Mouse (Mus musculus) liver, embryonic 12.5 days (tissue): Measurements from ENCODE around the gene Gm21885. TPM values are rescaled to one million over a fixed set of nuclear protein-coding genes. Genes with fewer than 3 reads are reported as not detected.
"Not testable (repeated sequence)": the region's sequence is repeated elsewhere in the genome, so short reads cannot be mapped to it uniquely, and the experiment has no call there.

Experiments
- ATAC-seq: fragments of 200-750 bp; cut with Nextera tagmentation; 2 replicates; pipeline ENCODE4 v1.8.0; 2017; ENCODE audit warnings: moderate number of reproducible peaks, mild to moderate bottlenecking, moderate library complexity
- H3K27ac ChIP-seq: fragments of 300-500 bp; sonication (generic); 2 replicates; pipeline ENCODE4 v1.5.1; 2016; ENCODE audit warnings: mild to moderate bottlenecking
- H3K27me3 ChIP-seq: fragments of 300-500 bp; sonication (generic); replicated peaks from 2 replicates; pipeline ENCODE4 v1.6.1; 2016; ENCODE audit warnings: mild to moderate bottlenecking, moderate library complexity
- H3K36me3 ChIP-seq: fragments of 300-500 bp; sonication (generic); 2 replicates; pipeline ENCODE4 v1.6.1; 2016; ENCODE audit warnings: mild to moderate bottlenecking, moderate library complexity
- H3K4me1 ChIP-seq: fragments of 300-500 bp; sonication (generic); 2 replicates; pipeline ENCODE4 v1.6.1; 2016
- H3K4me2 ChIP-seq: fragments of 300-500 bp; sonication (generic); 2 replicates; pipeline ENCODE4 v1.6.1; 2016; ENCODE audit warnings: mild to moderate bottlenecking, moderate library complexity
- H3K4me3 ChIP-seq: fragments of 300-500 bp; sonication (generic); 2 replicates; pipeline ENCODE4 v1.5.1; 2016; ENCODE audit warnings: mild to moderate bottlenecking, moderate library complexity
- H3K9ac ChIP-seq: fragments of 300-500 bp; sonication (generic); 2 replicates; pipeline ENCODE4 v1.6.1; 2016; ENCODE audit warnings: mild to moderate bottlenecking, moderate library complexity
- H3K9me3 ChIP-seq: fragments of 300-500 bp; sonication (generic); replicated peaks from 2 replicates; pipeline ENCODE4 v1.6.1; 2016; ENCODE audit warnings: mild to moderate bottlenecking, moderate library complexity
- WGBS: fragments of 180-500 bp; shearing (Covaris S2); methylation state at CpG from one replicate; pipeline ENCODE4 v1.1.7; 2016; ENCODE audit not compliant: insufficient replicate concordance; 5-methylcytosine and 5-hydroxymethylcytosine counted together
- polyA plus RNA-seq: library from polyadenylated mRNA; unstranded; fragments of >200 nt; fragmentation: Nextera tagmentation; extraction: Ambion mirVana; gene quantifications from 2 replicates; pipeline ENCODE4 v1.2.1, GENCODE M21; 2016

Gene Gm21885
- polyA plus RNA-seq, 1 experiment from 2014 or later = not detected

DNA sequence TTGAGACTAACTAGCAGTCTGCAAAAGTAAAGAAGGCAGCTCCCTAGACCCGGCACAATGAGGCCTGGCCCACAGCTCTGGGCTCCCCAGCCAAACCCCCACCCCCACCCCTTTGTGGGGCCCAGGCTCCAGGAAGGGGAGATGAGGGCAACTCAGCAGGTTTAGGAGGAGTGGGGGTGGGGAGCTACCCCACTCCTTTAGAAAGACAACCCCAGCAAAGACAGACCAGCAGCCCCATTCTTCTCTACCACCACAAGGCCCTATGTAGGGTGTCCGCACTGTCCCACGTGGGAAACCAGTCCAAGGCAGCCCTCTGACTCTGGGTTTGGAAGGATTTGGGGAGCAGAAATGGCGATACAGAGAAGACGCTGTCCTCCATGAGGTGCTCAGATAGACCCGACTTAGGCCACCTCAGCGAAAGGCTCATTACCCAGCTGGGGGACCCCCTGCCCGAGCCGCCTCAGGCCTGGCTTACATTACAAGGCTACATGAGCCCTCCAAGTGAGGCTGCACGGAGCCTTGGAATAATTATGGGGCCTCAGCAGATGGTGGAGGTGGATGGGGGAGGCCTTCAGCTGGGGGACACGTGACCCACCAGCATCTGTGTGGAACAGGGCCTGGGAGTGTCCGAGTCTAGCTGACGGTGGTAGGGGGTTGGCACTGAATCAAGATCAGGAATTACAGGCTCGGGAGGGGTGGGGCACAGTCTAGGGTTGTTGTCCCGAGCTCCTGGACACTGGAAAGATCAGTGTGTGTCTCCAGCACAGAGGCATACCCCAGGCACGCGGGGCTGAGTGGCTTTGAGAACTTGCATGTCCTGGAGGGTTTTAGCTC, 35.5 kb upstream of the Gm21885 start, which contains the start of gene Wfikkn2:
TSS of gene Wfikkn2 (minus strand) at position 51 of the 834 bp plus-strand sequence.
- 68% methylated on average over 17 of the region's 17 CpGs for WGBS

DNA sequence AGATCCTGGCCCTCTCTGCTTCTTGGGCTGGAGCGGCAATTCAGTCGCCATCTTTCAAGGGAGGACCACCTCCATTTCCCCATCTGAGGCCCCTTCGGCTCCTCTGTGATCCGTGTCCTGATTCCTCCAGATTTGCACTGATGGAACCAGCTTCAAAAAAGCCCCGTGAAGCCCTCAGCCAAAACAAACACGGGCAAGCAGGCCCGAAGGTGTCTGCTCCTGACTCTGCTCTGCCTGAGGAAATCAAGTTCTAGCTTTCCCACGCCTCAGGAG, 34.9 kb upstream of the Gm21885 start:
- Histone ChIP-seq H3K4me3 (no peak overlapping the region), H3K27me3 (peaks cover 54% of the 10 kb centered on the region), H3K36me3 (no peaks in the 10 kb centered on the region), H3K4me2 (no peak overlapping the region), H3K9ac (no peak overlapping the region), H3K9me3 (no peaks in the 10 kb centered on the region), H3K27ac (no peak overlapping the region), H3K4me1 (peaks cover 21% of the 10 kb centered on the region)
- WGBS = 70% methylated on average over 8 of the region's 8 CpGs
- ATAC-seq = no peak

More for the DNA sequence above, 35.5 kb upstream of the Gm21885 start, which contains the start of gene Wfikkn2:
- Histone ChIP-seq H3K9ac (no peak within 1 kb of the TSS), H3K27ac (no peak within 1 kb of the TSS), H3K4me1 (peaks cover 21% of the 10 kb centered on the region), H3K27me3 (peaks cover 58% of the 10 kb centered on the region), H3K36me3 (no peaks in the 10 kb centered on the region), H3K9me3 (no peaks in the 10 kb centered on the region), H3K4me2 (no peak within 1 kb of the TSS), H3K4me3 (no peak within 1 kb of the TSS)
- ATAC-seq = no peak

DNA sequence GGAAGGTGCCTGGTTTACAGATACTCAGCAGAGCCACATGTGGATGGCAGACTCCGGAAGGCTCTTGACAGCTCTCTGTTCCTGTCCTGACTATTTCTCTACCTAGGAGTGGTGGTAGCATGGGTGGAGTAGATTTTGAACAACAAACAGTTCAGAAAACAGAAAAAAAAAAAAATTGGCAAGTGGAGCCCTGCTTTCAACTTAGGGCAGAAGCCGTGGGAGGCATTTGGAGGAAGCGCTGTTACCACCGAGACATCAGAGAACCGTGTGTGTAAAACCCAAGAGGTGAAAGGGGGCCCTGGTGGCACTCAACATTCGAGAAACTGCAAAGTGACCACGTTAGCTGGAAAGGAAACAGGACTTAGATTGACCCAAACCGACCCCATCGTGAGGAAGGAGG, 28.5 kb upstream of the Gm21885 start:
- Histone ChIP-seq H3K36me3 (no peaks in the 10 kb centered on the region), H3K9me3 (no peaks in the 10 kb centered on the region), H3K9ac (no peak overlapping the region), H3K27ac (no peak overlapping the region), H3K27me3 (peaks cover 24% of the 10 kb centered on the region; the same call in 1 of the 2 replicates), H3K4me2 (no peak overlapping the region), H3K4me1 (0 out of 2 replicates have a peak, but pooled peaks cover 9% of the 10 kb centered on the region), H3K4me3 (no peak overlapping the region)
- WGBS = 63% methylated on average over 9 of the region's 9 CpGs
- no peak for ATAC-seq

DNA sequence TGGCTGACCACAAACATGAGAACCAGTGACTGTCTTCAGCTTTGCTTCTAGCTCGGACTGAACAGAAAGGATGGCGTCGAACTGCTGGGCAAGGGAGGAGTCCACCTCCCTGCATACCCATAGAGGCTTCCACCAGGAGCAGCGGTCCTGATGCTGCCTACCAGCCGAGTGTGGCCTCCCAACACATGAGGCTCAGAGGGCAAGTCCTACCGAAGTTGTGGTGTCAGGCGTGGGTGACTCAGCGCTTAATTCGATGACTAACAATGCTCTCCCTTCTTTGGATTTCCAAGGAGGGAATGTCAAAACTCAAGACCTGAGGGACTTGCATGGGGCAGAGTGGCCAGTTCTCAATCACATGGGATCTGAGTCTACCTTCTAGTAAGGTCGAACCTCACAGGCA, 28.0 kb upstream of the Gm21885 start:
- 60% methylated on average over 10 of the region's 10 CpGs for WGBS
- H3K27ac ChIP-seq = no peak overlapping the region
- H3K27me3 ChIP-seq = peaks cover 24% of the 10 kb centered on the region; the same call in 1 of the 2 replicates
- no peak for ATAC-seq
- no peak overlapping the region for H3K4me3 ChIP-seq
- 0 out of 2 replicates have a peak, but pooled peaks cover 9% of the 10 kb centered on the region for H3K4me1 ChIP-seq
- no peaks in the 10 kb centered on the region for H3K9me3 ChIP-seq
- no peak overlapping the region for H3K9ac ChIP-seq
- no peaks in the 10 kb centered on the region for H3K36me3 ChIP-seq
- H3K4me2 ChIP-seq = no peak overlapping the region

DNA sequence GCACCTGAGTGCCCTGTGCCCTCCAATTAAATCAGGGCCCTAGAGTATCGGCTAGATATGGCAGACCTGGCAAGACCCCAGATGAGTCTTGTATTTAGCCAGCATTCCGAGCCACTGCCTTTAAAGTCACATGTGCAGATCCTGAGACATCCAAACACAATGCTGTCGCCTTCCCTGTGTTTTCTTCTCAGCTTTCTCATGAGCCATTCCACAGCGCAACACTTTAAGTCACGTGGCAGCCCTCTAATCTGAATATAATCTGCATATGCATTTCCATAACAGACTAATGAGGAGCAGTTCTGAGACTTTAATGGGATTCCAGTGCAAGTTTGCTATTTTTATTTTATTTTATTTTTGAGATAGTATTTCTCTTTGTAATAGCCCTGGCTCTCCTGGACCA, 25.9 kb upstream of the Gm21885 start:
- 62% methylated on average over 5 of the region's 5 CpGs for WGBS
- Histone ChIP-seq H3K27me3 (peaks cover 24% of the 10 kb centered on the region; the same call in 1 of the 2 replicates), H3K36me3 (no peaks in the 10 kb centered on the region), H3K4me3 (no peak overlapping the region), H3K9ac (no peak overlapping the region), H3K27ac (no peak overlapping the region), H3K4me1 (peaks cover 21% of the 10 kb centered on the region), H3K4me2 (no peak overlapping the region), H3K9me3 (no peaks in the 10 kb centered on the region)
- no peak for ATAC-seq

DNA sequence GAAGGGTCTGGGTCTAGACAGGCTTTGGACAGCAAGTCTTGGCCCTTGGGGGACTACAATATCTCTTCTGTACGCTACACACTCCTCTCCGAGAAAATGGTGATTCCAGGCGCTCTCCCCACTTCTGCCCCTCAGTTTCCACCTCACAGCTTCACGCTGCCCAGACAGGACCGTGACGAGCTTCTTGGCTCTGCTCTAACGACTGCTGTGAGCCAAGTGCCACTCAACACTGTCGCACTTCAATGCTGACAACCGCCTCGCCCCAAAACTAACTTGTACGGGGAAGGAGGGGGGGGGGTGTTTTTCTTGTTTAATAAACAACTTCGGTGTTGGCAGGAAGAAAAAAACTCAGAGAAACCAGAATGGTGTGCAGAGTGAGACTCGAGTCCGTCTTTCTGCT, 23.7 kb upstream of the Gm21885 start:
- H3K27ac ChIP-seq = no peak overlapping the region
- H3K27me3 ChIP-seq = peaks cover 18% of the 10 kb centered on the region; the same call in 1 of the 2 replicates
- WGBS = 79% methylated on average over 14 of the region's 14 CpGs
- H3K36me3 ChIP-seq = no peaks in the 10 kb centered on the region
- no peak for ATAC-seq
- H3K4me2 ChIP-seq = no peak overlapping the region
- no peak overlapping the region for H3K4me3 ChIP-seq
- no peak overlapping the region for H3K9ac ChIP-seq
- no peaks in the 10 kb centered on the region for H3K9me3 ChIP-seq
- H3K4me1 ChIP-seq = peaks cover 39% of the 10 kb centered on the region

DNA sequence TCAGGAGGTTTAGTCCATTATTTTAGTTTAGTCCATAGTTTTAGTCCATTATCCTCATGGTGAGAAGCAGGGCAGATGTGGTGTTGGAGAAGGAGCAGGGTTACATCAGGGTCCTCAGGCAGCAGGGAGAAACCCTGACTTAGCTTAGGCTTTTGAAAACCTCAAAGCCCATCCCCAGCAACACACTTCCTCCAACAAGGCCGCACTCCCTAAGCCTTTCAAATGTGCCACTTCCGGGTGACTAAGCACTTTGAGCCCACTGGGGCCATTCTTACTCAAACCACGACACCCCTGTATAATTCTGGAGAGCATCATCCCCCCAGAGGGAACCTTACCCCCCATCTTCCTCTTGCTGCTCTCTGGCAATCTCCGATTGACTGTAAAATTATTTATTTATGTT, 21.9 kb upstream of the Gm21885 start:
- no peak for ATAC-seq
- H3K4me2 ChIP-seq = no peak overlapping the region
- no peak overlapping the region for H3K9ac ChIP-seq
- H3K27ac ChIP-seq = peak overlapping the region; percentile 87
- H3K4me1 ChIP-seq = peaks cover 40% of the 10 kb centered on the region
- no peaks in the 10 kb centered on the region for H3K9me3 ChIP-seq
- H3K27me3 ChIP-seq = peaks cover 17% of the 10 kb centered on the region; the same call in 1 of the 2 replicates
- no peak overlapping the region for H3K4me3 ChIP-seq
- no peaks in the 10 kb centered on the region for H3K36me3 ChIP-seq
- WGBS = 43% methylated on average over 4 of the region's 4 CpGs

DNA sequence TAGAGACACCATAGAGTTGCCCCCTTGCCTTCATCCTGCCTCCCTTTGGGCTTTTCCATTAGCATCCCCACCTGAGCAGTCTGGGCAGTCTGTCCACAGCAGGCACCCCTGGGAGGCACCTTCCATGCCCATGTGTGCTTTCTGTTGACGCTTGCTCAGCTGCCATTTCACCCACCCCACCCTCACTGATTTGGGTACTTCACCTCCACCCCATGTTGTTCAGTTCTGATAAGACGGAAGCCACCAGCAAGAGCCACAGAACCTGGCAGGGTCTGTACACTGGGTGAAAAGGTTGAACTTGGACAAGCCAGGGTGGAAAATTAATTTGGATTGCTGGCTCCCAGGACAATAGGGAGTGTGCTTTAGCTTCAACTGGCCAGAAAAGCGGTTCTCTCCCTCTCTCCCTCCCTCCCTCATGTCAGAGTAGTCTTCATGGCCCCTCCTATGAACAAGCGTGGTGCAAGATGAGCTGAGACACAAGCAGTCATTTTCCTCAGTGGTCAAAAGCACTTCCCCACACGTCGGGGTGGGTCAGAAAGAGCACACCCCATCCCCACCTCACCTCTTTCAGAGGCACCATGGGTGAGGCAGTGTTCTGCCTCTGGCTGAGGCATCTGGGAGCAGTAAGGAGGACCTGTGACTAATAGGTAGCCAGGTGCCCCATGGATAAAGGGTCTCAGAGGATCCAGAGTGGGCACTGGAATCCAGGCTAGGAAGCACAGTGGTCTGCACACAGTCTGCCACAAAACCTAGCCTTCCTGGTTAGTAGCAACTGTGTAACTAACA, 19.9 kb upstream of the Gm21885 start:
- H3K9me3 ChIP-seq = no peaks in the 10 kb centered on the region
- peaks cover 4% of the 10 kb centered on the region; the same call in 1 of the 2 replicates for H3K27me3 ChIP-seq
- peaks cover 56% of the 10 kb centered on the region for H3K4me1 ChIP-seq
- WGBS = 37% methylated on average over 6 of the region's 6 CpGs
- H3K36me3 ChIP-seq = no peaks in the 10 kb centered on the region
- peak; percentile 96 for ATAC-seq
- H3K9ac ChIP-seq = peak overlapping the region; percentile 52
- H3K4me3 ChIP-seq = no peak overlapping the region
- H3K27ac ChIP-seq = peak overlapping the region; percentile 87
- H3K4me2 ChIP-seq = peak overlapping the region; percentile 50

DNA sequence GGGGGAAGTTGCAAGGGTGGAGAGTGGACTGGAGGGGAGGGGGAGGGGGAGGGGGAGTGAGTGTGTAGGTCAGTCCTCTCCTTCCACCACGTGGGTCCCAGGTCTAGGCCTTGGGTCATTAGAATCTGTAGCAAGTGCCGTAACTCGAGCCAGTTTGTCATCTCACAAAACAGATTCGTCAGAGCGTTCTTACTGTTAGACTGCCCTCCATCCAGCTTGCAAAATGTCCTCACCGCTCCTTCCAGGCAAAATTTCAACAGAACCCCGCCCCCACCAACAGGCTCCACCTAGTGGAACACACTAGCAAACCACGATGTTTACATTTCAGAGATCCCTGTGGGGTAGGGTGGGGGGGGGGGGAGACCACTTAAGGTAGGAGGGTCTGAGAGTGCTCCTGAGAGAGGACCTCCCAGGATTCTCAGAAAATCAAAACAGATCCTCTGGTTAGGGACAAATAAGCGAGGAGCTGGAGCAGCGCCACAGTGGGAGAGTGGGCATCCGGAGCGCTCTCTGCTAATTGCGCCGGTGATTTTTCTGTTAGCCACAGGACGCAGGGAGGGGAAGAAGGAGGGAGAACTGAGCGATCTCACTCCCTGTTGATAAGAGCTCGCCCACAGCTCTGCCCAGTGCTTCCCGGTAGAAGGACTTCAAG, 16.4 kb upstream of the Gm21885 start:
- Histone ChIP-seq H3K27ac (peak overlapping the region; percentile 85), H3K27me3 (no peaks in the 10 kb centered on the region), H3K9ac (peak overlapping the region; percentile 53), H3K4me1 (peaks cover 64% of the 10 kb centered on the region), H3K36me3 (no peaks in the 10 kb centered on the region), H3K4me2 (peak overlapping the region; percentile 76), H3K4me3 (peak overlapping the region; percentile 51), H3K9me3 (no peaks in the 10 kb centered on the region)
- ATAC-seq = peak; percentile 64
- 2% methylated on average over 18 of the region's 18 CpGs for WGBS

DNA sequence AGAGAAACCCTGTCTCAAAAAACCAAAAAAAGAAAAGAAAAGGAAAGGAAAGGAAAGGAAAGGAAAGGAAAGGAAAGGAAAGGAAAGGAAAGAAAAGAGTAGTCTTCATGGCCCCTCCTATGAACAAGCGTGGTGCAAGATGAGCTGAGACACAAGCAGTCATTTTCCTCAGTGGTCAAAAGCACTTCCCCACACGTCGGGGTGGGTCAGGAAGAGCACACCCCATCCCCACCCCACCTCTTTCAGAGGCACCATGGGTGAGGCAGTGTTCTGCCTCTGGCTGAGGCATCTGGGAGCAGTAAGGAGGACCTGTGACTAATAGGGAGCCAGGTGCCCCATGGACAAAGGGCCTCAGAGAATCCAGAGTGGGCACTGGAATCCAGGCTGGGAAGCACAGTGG, 15.5 kb upstream of the Gm21885 start:
- ATAC-seq, H3K36me3 ChIP-seq, H3K9me3 ChIP-seq, H3K27me3 ChIP-seq: not testable (repeated sequence)
- WGBS = 31% methylated on average over 3 of the region's 3 CpGs
- H3K27ac ChIP-seq = peak overlapping the region; percentile 85
- H3K4me2 ChIP-seq = peak overlapping the region; percentile 76
- peaks cover 55% of the 10 kb centered on the region for H3K4me1 ChIP-seq
- peak overlapping the region; percentile 53; the same call in 1 of the 2 replicates for H3K9ac ChIP-seq
- H3K4me3 ChIP-seq = peak overlapping the region; percentile 51; the same call in 1 of the 2 replicates

DNA sequence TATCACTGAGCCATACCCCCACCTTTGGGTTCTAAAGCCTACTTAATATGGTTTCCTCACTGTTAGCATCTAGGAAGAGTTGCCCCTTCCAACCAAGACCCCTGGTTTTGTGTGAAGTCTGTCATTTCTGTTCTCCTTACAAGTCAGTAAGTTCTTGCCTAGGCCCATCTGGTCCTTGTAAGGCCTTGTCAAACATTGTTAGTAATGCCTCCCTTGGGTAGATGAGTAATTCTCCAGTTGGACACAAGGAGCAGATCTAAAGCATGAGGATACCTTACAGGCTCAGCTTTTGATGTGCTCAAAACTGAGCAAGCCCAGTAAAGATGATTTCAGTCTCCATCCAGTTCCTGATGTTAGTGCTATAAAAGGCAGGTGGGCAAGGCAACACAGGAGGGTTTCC, 12.9 kb upstream of the Gm21885 start:
- ATAC-seq = no peak
- Histone ChIP-seq H3K27me3 (no peaks in the 10 kb centered on the region), H3K36me3 (no peaks in the 10 kb centered on the region), H3K4me2 (no peak overlapping the region), H3K4me3 (no peak overlapping the region), H3K27ac (no peak overlapping the region), H3K4me1 (peaks cover 49% of the 10 kb centered on the region), H3K9ac (no peak overlapping the region), H3K9me3 (no peaks in the 10 kb centered on the region)

DNA sequence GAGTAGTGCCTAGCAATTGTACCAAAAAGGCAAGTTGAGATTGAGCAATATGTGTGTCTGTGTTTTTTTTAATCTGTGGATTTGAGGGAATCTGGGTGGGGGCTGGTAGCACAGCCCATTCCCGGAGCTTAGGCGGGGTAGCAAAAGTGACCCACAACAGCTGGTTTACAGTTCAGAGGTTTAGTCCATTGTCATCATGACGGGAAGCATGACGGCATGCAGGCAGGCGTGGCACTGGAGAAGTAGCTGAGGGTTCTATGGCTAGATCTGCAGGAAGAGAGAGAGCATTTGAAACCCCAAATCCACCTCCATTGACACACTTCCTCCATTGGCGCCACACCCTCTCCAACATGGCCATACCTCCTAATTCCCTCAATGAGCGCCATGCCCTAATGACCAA, 11.8 kb upstream of the Gm21885 start:
- 77% methylated on average over 7 of the region's 7 CpGs for WGBS
- H3K36me3 ChIP-seq = no peaks in the 10 kb centered on the region
- H3K4me2 ChIP-seq = no peak overlapping the region
- no peaks in the 10 kb centered on the region for H3K27me3 ChIP-seq
- ATAC-seq = no peak
- peaks cover 54% of the 10 kb centered on the region for H3K4me1 ChIP-seq
- H3K9me3 ChIP-seq = no peaks in the 10 kb centered on the region
- H3K9ac ChIP-seq = no peak overlapping the region
- H3K27ac ChIP-seq = no peak overlapping the region
- no peak overlapping the region for H3K4me3 ChIP-seq
